Mouse (Mus musculus) v-Abl transformed pro-B cells (cell line): ENCODE results near the gene Zfc3h1.

ENCODE experiments used
- in situ Hi-C, 2 experiments: fragments of 400-800 bp; cut with MboI; formaldehyde crosslinking; loops; one replicate each; pipeline ENCODE4 v1.15.1; 2025; ENCODE audit not compliant: unreplicated experiment in 2 of 2

The Zfc3h1 gene

DNA sequence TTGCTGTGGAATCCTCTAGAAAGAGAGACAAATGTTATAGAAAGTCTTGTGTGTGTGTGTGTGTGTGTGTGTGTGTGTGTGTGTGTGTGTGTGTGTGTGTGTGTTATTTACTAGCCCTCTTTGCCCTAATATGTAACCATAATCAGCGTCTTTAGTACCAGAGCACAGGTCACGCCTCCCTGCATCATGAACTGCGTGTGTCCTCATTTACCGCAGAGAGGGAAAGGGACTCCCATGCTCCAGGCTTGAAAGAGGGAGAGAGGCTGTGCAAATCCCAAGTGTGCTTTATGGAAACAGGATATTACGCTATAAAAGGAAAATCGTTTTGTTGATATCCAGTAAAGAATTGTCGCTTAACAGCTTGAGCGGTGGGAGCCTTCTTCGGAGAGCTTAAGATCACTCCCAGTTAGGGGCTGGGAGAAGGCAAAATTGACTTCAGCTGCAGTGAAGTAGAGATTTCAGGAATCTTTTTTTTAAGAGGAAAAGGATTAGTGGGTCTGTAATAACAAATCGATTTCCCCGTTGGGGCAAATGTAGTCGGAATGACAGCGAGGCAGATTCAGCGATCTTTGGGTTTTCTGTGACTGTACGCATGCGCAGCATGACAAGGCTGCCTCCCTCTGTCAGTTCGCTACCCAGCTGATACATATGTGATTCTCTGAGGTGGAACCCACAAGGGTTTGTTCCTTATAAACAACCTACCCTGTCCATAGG, 86.0 kb downstream of the Zfc3h1 start:
- in situ Hi-C loops: no loop called here

DNA sequence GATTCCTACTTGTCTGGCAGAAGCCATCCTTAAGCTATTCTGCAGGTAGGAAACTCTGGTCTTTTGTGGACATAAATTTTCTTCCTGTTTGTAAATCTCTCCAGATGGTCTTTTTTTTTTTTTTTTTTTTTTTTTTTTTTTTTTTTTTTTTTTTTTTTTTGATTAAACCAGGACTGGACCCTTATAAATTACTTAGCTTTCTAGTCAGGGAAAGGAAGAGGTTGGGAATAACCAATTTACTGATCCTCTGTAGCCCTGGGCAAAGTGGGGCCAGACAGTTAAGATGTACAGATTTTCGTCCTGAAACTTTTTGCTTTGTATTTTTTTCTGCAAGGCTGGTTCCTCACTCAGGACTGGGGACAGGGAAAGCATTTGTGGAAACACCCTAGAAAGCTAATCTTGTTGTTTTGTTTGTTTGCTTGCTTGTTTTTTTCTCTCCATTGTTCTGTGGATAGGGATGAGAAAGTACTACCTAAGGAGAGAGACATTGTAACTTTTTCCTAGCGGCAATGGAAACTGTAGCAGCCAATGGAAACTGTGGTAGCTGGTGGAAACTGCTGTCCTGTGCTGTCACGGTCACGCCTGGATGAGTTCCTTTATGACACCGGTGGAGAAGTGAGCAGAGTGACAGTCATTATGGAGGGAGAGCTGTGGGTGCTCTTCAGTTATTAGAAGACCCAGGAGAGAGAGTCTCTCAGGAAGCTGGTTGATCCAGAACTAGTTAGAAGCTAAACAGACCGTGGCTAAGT, 88.6 kb downstream of the Zfc3h1 start:
- in situ Hi-C loops: no loop called here

DNA sequence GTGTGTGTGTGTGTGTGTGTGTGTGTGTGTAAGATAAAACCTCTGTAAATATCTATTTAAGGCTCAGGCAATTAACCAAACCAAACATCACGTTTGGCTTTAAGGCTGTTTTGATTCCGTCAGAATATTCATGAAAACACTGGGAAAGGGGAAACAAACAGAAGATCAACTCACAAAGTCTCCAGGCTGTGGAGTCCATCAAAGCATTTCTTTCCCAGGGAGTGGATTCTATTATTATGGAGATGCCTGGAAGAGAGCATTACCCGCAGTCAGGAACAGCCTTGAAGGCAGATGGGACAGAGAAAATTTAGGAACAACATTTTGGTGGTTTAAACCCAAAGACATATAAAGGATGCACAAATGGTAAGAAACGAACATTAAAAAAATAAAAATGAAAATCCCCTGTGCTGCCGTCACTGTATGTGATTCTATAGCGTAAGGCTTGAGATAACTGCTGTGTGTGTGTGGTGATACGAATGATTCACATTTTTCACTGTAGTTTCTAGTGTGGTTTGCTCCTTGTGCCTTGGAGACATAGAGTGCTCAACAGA, 90.3 kb downstream of the Zfc3h1 start:
- in situ Hi-C loops: no loop called here

DNA sequence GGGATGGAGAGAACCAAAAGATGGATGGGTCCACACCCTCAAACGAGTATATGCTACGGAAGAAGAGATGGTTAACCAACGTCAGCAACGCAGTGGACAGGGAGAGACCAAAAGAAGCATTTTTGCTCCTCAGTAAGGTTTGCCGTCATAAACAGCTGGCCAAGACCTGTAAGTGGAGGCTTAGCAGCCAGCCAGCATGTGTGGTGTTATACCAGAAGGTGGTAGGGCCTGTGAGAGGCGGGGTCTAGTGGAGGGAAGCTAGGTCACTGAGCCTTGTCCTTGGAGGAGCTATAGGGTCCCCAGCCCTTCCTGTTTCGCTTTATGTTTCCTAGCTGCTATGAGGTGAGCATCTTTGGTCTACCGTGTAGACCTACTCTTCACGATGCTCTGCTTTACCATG, 91.7 kb downstream of the Zfc3h1 start:
- in situ Hi-C loops: no loop called here

DNA sequence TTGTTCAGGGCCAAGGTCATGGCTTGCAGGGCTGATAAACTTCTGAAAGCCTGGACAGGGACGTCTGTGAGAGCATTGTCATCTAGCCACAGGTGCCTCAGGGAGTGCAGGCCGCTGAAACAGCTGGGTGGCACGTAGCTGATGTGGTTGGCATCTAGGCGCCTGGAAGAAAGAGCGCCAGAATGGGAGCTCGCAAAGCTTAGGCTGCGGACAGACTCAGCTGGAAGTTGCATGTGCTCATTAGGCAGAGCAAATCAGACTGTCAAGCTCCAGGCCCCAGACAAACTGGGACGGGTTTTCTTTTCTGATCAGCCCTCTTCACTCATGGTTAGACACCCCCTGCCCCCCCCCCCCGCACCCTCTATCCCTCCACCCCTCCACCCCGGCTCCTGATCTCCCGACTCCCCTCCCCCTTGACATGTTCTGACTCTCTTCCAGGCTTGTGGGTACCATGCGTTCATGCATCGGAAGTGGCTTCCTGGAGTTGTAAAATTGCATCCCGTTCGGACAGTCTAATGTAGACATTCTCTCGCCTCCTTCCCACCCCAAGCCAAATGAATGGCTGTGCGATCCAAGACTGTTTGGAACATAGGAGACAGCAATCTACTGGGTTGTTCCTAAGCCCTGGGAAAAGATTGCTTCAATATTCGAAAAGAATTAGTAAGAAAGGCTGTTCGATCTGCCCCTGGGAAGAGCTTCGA, 93.8 kb downstream of the Zfc3h1 start:
- in situ Hi-C loops: no loop called here
